8 mouse cellular contexts compared by ENCODE assay signal in genomic region chr19:33268044-33268443, GRCm38 (mm10).
DNase-seq lines count a peak whose midpoint lies in the region; ATAC-seq lines count a peak whose summit lies in the region.

No protein-coding gene starts in this region.

- DNase-seq in cerebellum, postnatal 14 days = peak; percentile 8 to 25
- DNase-seq in cerebellum, adult 11 months = no peak
- peak; percentile 9 for DNase-seq in ovary, postnatal 36 days (ENCODE audit: low spot score)
- no peak for DNase-seq in ovary, adult 18-20 months (ENCODE audit: low spot score)
- DNase-seq in lung, postnatal 14 days = peak; percentile 35
- peak; percentile 57 for DNase-seq in thymus, postnatal 25 days
- no peak for DNase-seq in gastrocnemius, adult 8-10 months (ENCODE audit: low spot score in 2 of 2)

- no peak for ATAC-seq in erythroblast, adult 5-6 weeks (replicated peaks; ENCODE audit: low FRiP score, poor library complexity, severe bottlenecking)

Comparison
In these comparisons a context has a peak if more than half of its experiments do, and no peak if none do; other contexts are left out.
1. DNase-seq: peak in cerebellum, postnatal 14 days (2 of 2), ovary, postnatal 36 days (single experiment), lung, postnatal 14 days (single experiment) and thymus, postnatal 25 days (single experiment); none in cerebellum, adult 11 months (single experiment), ovary, adult 18-20 months (single experiment) and gastrocnemius, adult 8-10 months (0 of 2).